Mouse (Mus musculus): ENCODE measurements around the gene Zfp942.

Gene Zfp942

DNA sequence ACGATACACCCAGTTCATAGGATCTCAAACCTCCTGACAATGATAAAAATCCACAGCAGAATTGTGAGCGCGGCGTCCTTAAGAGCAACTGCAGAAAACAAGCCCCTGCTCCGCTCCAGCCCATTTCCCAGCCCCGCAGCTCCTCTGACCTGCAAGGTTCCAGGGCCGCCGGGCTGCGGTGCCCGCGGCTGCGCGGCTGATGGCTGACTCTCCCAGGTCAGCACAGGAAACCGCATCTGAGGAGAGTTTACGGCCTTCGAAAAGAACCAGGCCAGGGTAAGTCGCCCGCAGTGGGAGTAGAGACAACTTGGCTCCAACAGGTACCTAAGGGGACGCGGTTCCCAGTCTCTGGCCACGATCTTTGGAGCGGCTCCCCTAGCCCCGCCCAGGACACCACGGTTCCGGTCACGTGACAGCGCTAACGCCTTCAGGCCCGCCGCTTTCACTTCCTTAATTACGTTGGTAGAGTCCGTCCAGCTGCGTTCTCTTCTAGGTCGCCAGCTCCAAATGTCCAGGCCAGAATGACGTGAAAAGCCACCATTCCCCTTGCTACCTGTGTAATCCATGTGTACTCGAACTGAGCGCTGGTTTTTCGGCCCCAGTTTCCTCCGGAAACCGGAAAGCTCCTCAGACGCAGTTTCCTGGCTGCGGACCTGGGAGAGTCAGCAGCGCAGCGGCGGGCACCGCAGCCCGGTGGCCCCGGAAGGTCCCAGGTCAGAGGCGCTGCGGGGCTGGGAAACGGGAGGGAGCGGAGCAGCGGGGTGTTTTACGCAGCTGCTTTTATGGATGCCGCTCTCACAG lies at the start of gene Zfp942, which contains the start of gene Zfp943:
Gene Zfp942 (minus strand): TSS at position 358 of the 801 bp plus-strand sequence.
Gene Zfp943 (plus strand): TSS at position 446 of the 801 bp plus-strand sequence.
- peak; percentile 60 for DNase-seq (ENCODE audit: low spot score)

DNA sequence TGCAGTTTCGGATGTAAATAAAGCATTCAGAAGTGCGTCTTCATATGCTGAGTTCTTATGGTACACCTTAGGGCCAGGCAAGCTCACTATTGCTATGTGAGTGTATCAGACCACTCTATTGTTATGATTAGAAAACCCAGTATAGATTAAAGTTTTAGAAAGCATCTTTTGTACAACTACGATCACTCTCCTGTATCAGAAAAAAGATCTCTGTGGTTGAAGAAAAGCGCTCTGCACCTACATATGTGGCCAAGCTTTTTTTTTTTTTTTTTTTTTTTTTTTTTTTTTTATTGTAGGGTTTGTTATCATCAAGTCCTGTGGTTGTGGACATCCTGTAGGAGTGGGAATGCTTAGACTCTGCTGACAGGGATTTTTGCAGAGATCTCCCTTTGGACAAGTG lies 1.0 kb upstream of the Zfp942 start:
- DNase-seq (ENCODE audit: low spot score): no peak

DNA sequence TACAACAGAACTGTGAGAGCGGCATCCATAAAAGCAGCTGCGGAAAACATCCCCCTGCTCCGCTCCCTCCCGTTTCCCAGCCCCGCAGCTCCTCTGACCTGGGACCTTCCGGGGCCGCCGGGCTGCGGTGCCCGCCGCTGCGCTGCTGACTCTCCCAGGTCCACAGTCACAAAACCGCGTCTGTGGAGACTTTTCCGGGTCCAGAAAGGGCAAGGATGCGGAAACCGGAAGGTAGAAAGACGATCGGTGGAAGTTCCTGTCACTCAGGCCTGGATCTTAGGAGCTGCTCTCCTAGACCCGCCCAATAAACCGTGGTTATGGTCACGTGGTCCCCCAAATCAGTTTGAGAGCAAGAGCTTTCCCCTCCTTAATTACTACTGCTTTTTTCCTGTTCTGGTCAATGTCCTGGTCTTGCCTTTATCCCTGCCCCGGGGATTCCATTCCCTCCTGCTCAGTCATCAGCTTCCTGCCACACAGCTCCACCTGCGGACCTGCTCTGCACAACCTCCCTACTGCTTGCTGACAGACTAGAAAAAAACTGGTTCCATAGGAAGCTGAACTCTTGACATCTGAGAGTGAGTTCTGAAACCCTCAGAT lies 52.7 kb downstream of the Zfp942 start, which contains the start of gene Zfp995:
Gene Zfp995 (minus strand): TSS at position 471 of the 597 bp plus-strand sequence.
- peak; percentile 51 for DNase-seq (ENCODE audit: low spot score)

DNA sequence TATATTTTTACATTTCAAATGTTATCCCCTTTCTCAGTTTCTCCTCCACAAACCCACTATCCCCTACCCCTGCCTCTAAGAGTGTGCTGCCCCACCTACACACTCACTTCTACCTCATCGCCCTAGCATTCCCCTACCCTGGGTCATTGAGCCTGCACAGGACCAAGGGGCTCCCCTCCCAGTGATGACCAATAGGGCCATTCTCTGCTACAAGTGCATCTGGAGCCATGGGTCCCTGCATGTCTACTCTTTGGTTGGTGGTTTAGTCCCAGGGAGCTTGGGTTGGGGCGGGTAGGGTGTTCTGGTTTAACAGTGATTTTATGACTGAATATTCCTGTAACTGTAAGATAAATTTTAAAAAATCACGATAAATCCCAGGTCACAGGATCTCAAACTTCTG lies 53.2 kb downstream of the Zfp942 start:
- no peak for DNase-seq (ENCODE audit: low spot score)
